Mouse (Mus musculus) G1E (cell line): ENCODE results near the gene Bcl9l.

Source experiments
- CTCF ChIP-seq: IDR thresholded peaks from 2 replicates; pipeline ENCODE4 v1.5.1; 2012; ENCODE audit warnings: low read depth, low read length, inconsistent platforms, mixed read lengths
- GATA1 ChIP-seq: IDR thresholded peaks from 2 replicates; pipeline ENCODE4 v1.6.1; 2012; ENCODE audit warnings: borderline replicate concordance, low read length, inconsistent platforms, mixed read lengths
- GATA2 ChIP-seq: IDR thresholded peaks from 2 replicates; pipeline ENCODE4 v1.6.1; 2012; ENCODE audit warnings: low read depth, low read length, inconsistent platforms, borderline replicate concordance
- POLR2AphosphoS5 ChIP-seq: IDR thresholded peaks from 2 replicates; pipeline ENCODE4 v1.6.1; 2012; ENCODE audit warnings: low read depth, low read length, inconsistent platforms; ENCODE audit not compliant: insufficient replicate concordance
- TAL1 ChIP-seq: conservative IDR thresholded peaks from 2 replicates; pipeline ENCODE4 v1.6.1; 2012; ENCODE audit warnings: low read depth, low read length, inconsistent platforms, mixed read lengths

DNA sequence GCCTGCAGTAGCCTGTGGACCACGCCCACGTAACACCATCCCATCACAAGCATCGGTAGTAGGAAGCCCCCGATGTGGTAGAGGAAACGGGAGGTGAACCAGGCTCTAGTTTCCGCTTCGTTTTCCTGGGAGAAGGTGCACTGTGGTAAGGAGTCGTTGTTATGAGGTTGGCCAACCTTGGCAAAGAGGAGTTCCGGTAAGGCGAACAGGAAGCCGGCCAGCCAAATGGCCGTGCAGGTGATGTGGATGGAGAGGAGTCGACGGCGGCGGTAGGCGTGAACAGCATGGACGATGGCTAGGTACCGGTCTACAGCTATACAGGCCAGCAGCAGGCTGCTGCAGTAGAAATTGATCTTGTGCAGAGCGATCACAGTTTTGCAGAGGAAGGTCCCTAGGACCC, 31.0 kb downstream of the Bcl9l start:
- no peak for TF ChIP-seq CTCF
- no peak for TF ChIP-seq GATA1
- no peak for TF ChIP-seq TAL1
- TF ChIP-seq POLR2AphosphoS5: no peak
- TF ChIP-seq GATA2: no peak
